Mouse (Mus musculus): ENCODE results near the gene Fcrla. TPM values are rescaled to one million over a fixed set of nuclear protein-coding genes. Genes with fewer than 3 reads are reported as not detected.
A peak's percentile ranks its signal among the peaks of the same experiment; 100 is the strongest.

Fcrla gene
- total and polyA plus RNA-seq, 3 experiments = 10.6 to 30.6 (median 17.7) TPM

GRCm38 (mm10) chr1:170884390-170884789 lies 43.0 kb downstream of the Fcrla start:
- in situ Hi-C loops (cut with MboI; ENCODE audit: low pct_ligation_motif_present, low pct_unique_long_range_greater_than_20kb, low sequenced_read_pairs) = no loop called here
- H3K4me1 ChIP-seq (ENCODE audit: control insufficient read depth in 1 of 2, insufficient read depth in 2 of 2) = peaks cover 3 to 19% of the 10 kb centered on the region in 2 experiments; a peak in 3 of 4 replicates
- peak overlapping the region; percentile 96 for H3K4me2 ChIP-seq (ENCODE audit: insufficient read depth, low read depth, poor library complexity, severe bottlenecking)
- no peaks in the 10 kb centered on the region for H3K27me3 ChIP-seq (replicated peaks)
- TF ChIP-seq HCFC1 (IDR thresholded peaks at IDR 0.05; ENCODE audit: low read depth, low read length) (no peak), MAX (IDR thresholded peaks at IDR 0.05; ENCODE audit: low read length) (peak; percentile 8; the same call in 1 of the 2 replicates), MXI1 (IDR thresholded peaks at IDR 0.05; ENCODE audit: low read depth, low read length) (no peak), MAFK (IDR thresholded peaks at IDR 0.05; ENCODE audit: insufficient replicate concordance, low read length) (no peak), POLR2AphosphoS2 (IDR thresholded peaks at IDR 0.05; ENCODE audit: low read depth, low read length) (no peak), PAX5 (IDR thresholded peaks at IDR 0.05; ENCODE audit: low read length) (no peak), ETS1 (conservative IDR thresholded peaks at IDR 0.05; ENCODE audit: low read depth, low read length) (no peak), GABPA (IDR thresholded peaks at IDR 0.05; ENCODE audit: insufficient replicate concordance, low read depth, low read length) (no peak)
- H3K79me2 ChIP-seq (replicated peaks; ENCODE audit: control insufficient read depth, extremely low read depth, insufficient read depth, poor library complexity, severe bottlenecking) = peaks cover 32% of the 10 kb centered on the region
- dilution Hi-C loops (cut with MboI; ENCODE audit: extremely low pct_ligation_motif_present, extremely low pct_unique_long_range_greater_than_20kb, low sequenced_read_pairs) = no loop called here
- H3K4me3 ChIP-seq (replicated peaks in 1 of 3; ENCODE audit: low read depth in 2 of 3, low read length in 2 of 3, poor library complexity in 1 of 3) = peak overlapping the region; percentile 62 to 99 (median 94)
- DNase-seq (ENCODE audit: extremely low read depth) = no peak
- peak overlapping the region; percentile 83 for H3K9ac ChIP-seq (ENCODE audit: insufficient read depth, low read depth)
- peaks cover 17 to 35% of the 10 kb centered on the region in 2 experiments for H3K36me3 ChIP-seq (replicated peaks in 1 of 2; ENCODE audit: control insufficient read depth in 1 of 2, insufficient read depth in 1 of 2, low read length in 1 of 2)
- H3K9me3 ChIP-seq (replicated peaks; ENCODE audit: low read length) = no peaks in the 10 kb centered on the region
- H3K27ac ChIP-seq (ENCODE audit: insufficient read depth, low read depth) = no peak overlapping the region

GRCm38 (mm10) chr1:170882915-170883485 lies 44.4 kb downstream of the Fcrla start:
- Histone ChIP-seq H3K27ac (ENCODE audit: insufficient read depth, low read depth) (no peak overlapping the region), H3K9ac (ENCODE audit: insufficient read depth, low read depth) (peak overlapping the region; percentile 16; the same call in 1 of the 2 replicates), H3K9me3 (replicated peaks; ENCODE audit: low read length) (no peaks in the 10 kb centered on the region), H3K27me3 (replicated peaks) (no peaks in the 10 kb centered on the region), H3K79me2 (replicated peaks; ENCODE audit: control insufficient read depth, extremely low read depth, insufficient read depth, poor library complexity, severe bottlenecking) (peaks cover 35% of the 10 kb centered on the region), H3K4me2 (ENCODE audit: insufficient read depth, low read depth, poor library complexity, severe bottlenecking) (peak overlapping the region; percentile 40), H3K4me3 (replicated peaks in 1 of 3; ENCODE audit: low read depth in 2 of 3, low read length in 2 of 3, poor library complexity in 1 of 3) (no peak overlapping the region), H3K4me1 (ENCODE audit: control insufficient read depth in 1 of 2, insufficient read depth in 2 of 2) (peaks cover 0 to 14% of the 10 kb centered on the region in 2 experiments; a peak in 2 of 4 replicates), H3K36me3 (replicated peaks in 1 of 2; ENCODE audit: control insufficient read depth in 1 of 2, insufficient read depth in 1 of 2, low read length in 1 of 2) (peaks cover 22 to 43% of the 10 kb centered on the region in 2 experiments)
- in situ Hi-C loops (cut with MboI; ENCODE audit: low pct_ligation_motif_present, low pct_unique_long_range_greater_than_20kb, low sequenced_read_pairs) (no loop called here), dilution Hi-C loops (cut with MboI; ENCODE audit: extremely low pct_ligation_motif_present, extremely low pct_unique_long_range_greater_than_20kb, low sequenced_read_pairs) (no loop called here)
- TF ChIP-seq KAT2A (IDR thresholded peaks at IDR 0.05; ENCODE audit: insufficient replicate concordance, low read length) = no peak
- TF ChIP-seq CTCF (conservative IDR thresholded peaks at IDR 0.05 in 1 of 2, IDR thresholded peaks at IDR 0.05 in 1 of 2; ENCODE audit: low read depth in 2 of 2, low read length in 2 of 2) = no peak
- no peak for TF ChIP-seq RAD21 (IDR thresholded peaks at IDR 0.05; ENCODE audit: low read depth, low read length)
- no peak for TF ChIP-seq CHD2 (IDR thresholded peaks at IDR 0.05; ENCODE audit: low read length)
- TF ChIP-seq BHLHE40 (IDR thresholded peaks at IDR 0.05; ENCODE audit: low read depth, low read length) = no peak
- no peak for TF ChIP-seq MXI1 (IDR thresholded peaks at IDR 0.05; ENCODE audit: low read depth, low read length)
- TF ChIP-seq SMC3 (IDR thresholded peaks at IDR 0.05; ENCODE audit: low read depth, low read length) = no peak
- no peak for TF ChIP-seq POLR2AphosphoS2 (IDR thresholded peaks at IDR 0.05; ENCODE audit: low read depth, low read length)
- no peak for TF ChIP-seq MAFK (IDR thresholded peaks at IDR 0.05; ENCODE audit: insufficient replicate concordance, low read length)
- no peak for TF ChIP-seq JUN (IDR thresholded peaks at IDR 0.05; ENCODE audit: insufficient read depth, low read depth, low read length)
- TF ChIP-seq USF2 (conservative IDR thresholded peaks at IDR 0.05; ENCODE audit: low read depth, low read length) = no peak
- no peak for TF ChIP-seq POLR2A (IDR thresholded peaks at IDR 0.05; ENCODE audit: low read depth, low read length)
- TF ChIP-seq USF1 (IDR thresholded peaks at IDR 0.05; ENCODE audit: low read depth, low read length) = no peak
- no peak for TF ChIP-seq CHD1 (IDR thresholded peaks at IDR 0.05; ENCODE audit: low read depth, low read length)
- TF ChIP-seq MAZ (IDR thresholded peaks at IDR 0.05; ENCODE audit: low read depth, low read length) = no peak
- no peak for TF ChIP-seq ZC3H11A (IDR thresholded peaks at IDR 0.05; ENCODE audit: low read depth, low read length)
- no peak for TF ChIP-seq NRF1 (IDR thresholded peaks at IDR 0.05; ENCODE audit: low read depth, low read length)
- TF ChIP-seq RCOR1 (conservative IDR thresholded peaks at IDR 0.05; ENCODE audit: low read depth, low read length) = no peak
- TF ChIP-seq MYC (IDR thresholded peaks at IDR 0.05; ENCODE audit: low read depth, low read length) = no peak
- TF ChIP-seq ZNF384 (IDR thresholded peaks at IDR 0.05; ENCODE audit: low read depth, low read length) = no peak
- no peak for DNase-seq (ENCODE audit: extremely low read depth)
